Mouse (Mus musculus): ENCODE results near the gene Imp4. TPM values are rescaled to one million over a fixed set of nuclear protein-coding genes. Genes with fewer than 3 reads are reported as not detected.

Gene Imp4
- polyA plus RNA-seq, 1 experiment from 2014 or later, result 91.1 TPM

GRCm38 (mm10) chr1:34489852-34490541 lies 50.3 kb downstream of the Imp4 start:
- no peak for TF ChIP-seq CTCF (IDR thresholded peaks at IDR 0.05; ENCODE audit: low read depth)
- Histone ChIP-seq H3K36me3 (ENCODE audit: insufficient read depth) (no peaks in the 10 kb centered on the region), H3K4me2 (no peak overlapping the region), H3K27me3 (ENCODE audit: insufficient read depth, low read length) (peaks cover 4% of the 10 kb centered on the region; the same call in 1 of the 2 replicates), H3K4me1 (ENCODE audit: insufficient read depth) (no peaks in the 10 kb centered on the region; the same call in 1 of the 2 replicates), H3K4me3 (ENCODE audit: low read depth, low read length) (no peak overlapping the region), H3K9me3 (ENCODE audit: low read depth, low read length) (no peaks in the 10 kb centered on the region), H3K9ac (no peak overlapping the region), H3K27ac (ENCODE audit: low read depth) (no peak overlapping the region)
- DNase-seq (no peak), ATAC-seq (ENCODE audit: insufficient read depth) (no peak)
- WGBS, result 77% methylated on average over 6 of the region's 6 CpGs

- Histone ChIP-seq H3K27ac (ENCODE audit: low read depth) (no peak overlapping the region), H3K9ac (no peak overlapping the region), H3K4me1 (ENCODE audit: insufficient read depth) (no peaks in the 10 kb centered on the region), H3K4me2 (no peak overlapping the region), H3K9me3 (ENCODE audit: low read depth, low read length) (no peaks in the 10 kb centered on the region), H3K36me3 (ENCODE audit: insufficient read depth) (no peaks in the 10 kb centered on the region), H3K4me3 (ENCODE audit: low read depth, low read length) (no peak overlapping the region), H3K27me3 (ENCODE audit: insufficient read depth, low read length) (no peaks in the 10 kb centered on the region)
- WGBS, result 85% methylated on average over 4 of the region's 4 CpGs
- ATAC-seq (ENCODE audit: insufficient read depth) (no peak), DNase-seq (no peak)
- no peak for TF ChIP-seq CTCF (IDR thresholded peaks at IDR 0.05; ENCODE audit: low read depth)
Measured at GRCm38 (mm10) chr1:34491480-34491879, 51.8 kb downstream of the Imp4 start.

Small RNA genes lying within 50 kb of the gene (microRNA-seq; reads per million reads assigned to microRNA genes)
- 4.8 reads per million, percentile 17 among the genes with 10 or more reads in this experiment for gene Mir5103 (ENCODE audit: borderline number of aligned reads)

Other genes with a start within 250 kb of the Imp4 start
- gene Ccdc115, start 179 bp upstream of the Imp4 start, polyA plus RNA-seq (2014; fragmentation: Nextera tagmentation; extraction: Ambion mirVana), result 50.4 and 51.8 TPM in 2 replicates
- 43.2 and 48.1 TPM in 2 replicates for gene Ptpn18, start 19.9 kb downstream of the Imp4 start, polyA plus RNA-seq (2014; fragmentation: Nextera tagmentation; extraction: Ambion mirVana)
- gene Prss39, start 58.6 kb downstream of the Imp4 start, polyA plus RNA-seq (2014; fragmentation: Nextera tagmentation; extraction: Ambion mirVana), result not detected in 2 replicates
- gene Cfc1, start 95.8 kb downstream of the Imp4 start, polyA plus RNA-seq (2014; fragmentation: Nextera tagmentation; extraction: Ambion mirVana), result 0.24 TPM in 1 of 2 replicates, not detected in the other
- not detected in 2 replicates for gene Prss40, start 121.1 kb downstream of the Imp4 start, polyA plus RNA-seq (2014; fragmentation: Nextera tagmentation; extraction: Ambion mirVana)
- gene Amer3, start 139.8 kb downstream of the Imp4 start, polyA plus RNA-seq (2014; fragmentation: Nextera tagmentation; extraction: Ambion mirVana), result 0.11 TPM in 1 of 2 replicates, not detected in the other

Measured in lung, embryonic 14.5 days (tissue).